Mouse (Mus musculus) heart, adult 8-10 months (tissue): Measurements from ENCODE around the gene Fars2. TPM values are rescaled to one million over a fixed set of nuclear protein-coding genes. Genes with fewer than 3 reads are reported as not detected.
"Not testable (repeated sequence)": the region's sequence is repeated elsewhere in the genome, so short reads cannot be mapped to it uniquely, and the experiment has no call there.

ENCODE experiments used
- DNase-seq: peaks from one replicate; pipeline ENCODE4 v3.0.0; 2022; ENCODE audit warnings: low spot score
- total RNA-seq, 4 experiments: library from RNA; stranded (reverse); gene quantifications; 2 replicates each; pipeline ENCODE4 v1.2.4; 2022

Gene Fars2
- total RNA-seq, 4 experiments from 2014 or later: 85.3 to 90.4 (median 87.3) TPM

- DNase-seq: no peak
These were observed 250.7 kb downstream of the Fars2 start for GRCm38 (mm10) chr13:36367712-36368491.

- DNase-seq: no peak
These were observed 251.6 kb downstream of the Fars2 start for GRCm38 (mm10) chr13:36368799-36369198.

- no peak for DNase-seq
These were observed 252.2 kb downstream of the Fars2 start for GRCm38 (mm10) chr13:36369400-36369799.

- DNase-seq: no peak
These were observed 266.0 kb downstream of the Fars2 start for GRCm38 (mm10) chr13:36383236-36383635.

- no peak for DNase-seq
These were observed 268.9 kb downstream of the Fars2 start for GRCm38 (mm10) chr13:36386074-36386473.

GRCm38 (mm10) chr13:36391936-36392335 is 274.7 kb downstream of the Fars2 start:
- no peak for DNase-seq

- no peak for DNase-seq
These were observed 275.5 kb downstream of the Fars2 start for GRCm38 (mm10) chr13:36392666-36393065.

- DNase-seq: no peak
These were observed 283.8 kb downstream of the Fars2 start for GRCm38 (mm10) chr13:36401011-36401410.

- no peak for DNase-seq
These were observed 296.1 kb downstream of the Fars2 start for GRCm38 (mm10) chr13:36413276-36413675.

- no peak for DNase-seq
These were observed 298.0 kb downstream of the Fars2 start for GRCm38 (mm10) chr13:36415176-36415575.

- no peak for DNase-seq
These were observed 299.3 kb downstream of the Fars2 start for GRCm38 (mm10) chr13:36416546-36416945.

- no peak for DNase-seq
These were observed 302.1 kb downstream of the Fars2 start for GRCm38 (mm10) chr13:36419357-36419756.

GRCm38 (mm10) chr13:36422446-36422845 is 305.2 kb downstream of the Fars2 start:
- DNase-seq: no peak

GRCm38 (mm10) chr13:36425824-36426705 is 308.9 kb downstream of the Fars2 start:
- DNase-seq: not testable (repeated sequence)

GRCm38 (mm10) chr13:36429500-36430189 is 312.4 kb downstream of the Fars2 start:
- no peak for DNase-seq

GRCm38 (mm10) chr13:36430420-36431114 is 313.4 kb downstream of the Fars2 start:
- DNase-seq: no peak

GRCm38 (mm10) chr13:36431974-36432518 is 314.8 kb downstream of the Fars2 start:
- no peak for DNase-seq

- DNase-seq: no peak
These were observed 327.7 kb downstream of the Fars2 start for GRCm38 (mm10) chr13:36444748-36445423.

GRCm38 (mm10) chr13:36447947-36448346 is 330.7 kb downstream of the Fars2 start:
- DNase-seq: no peak

- DNase-seq: no peak
These were observed 331.4 kb downstream of the Fars2 start for GRCm38 (mm10) chr13:36448565-36448964.
